Mouse (Mus musculus) embryonic facial prominence, embryonic 11.5 days (tissue): ENCODE measurements at regions not wholly inside any gene's neighbourhood (a gene's known extent, or its start where the extent isn't known, plus 50 kb on each side); places are given as distances from the start of the nearest gene placed in this dataset.
A peak's percentile ranks its signal among the peaks of the same experiment; 100 is the strongest.

ENCODE experiments used
- ATAC-seq: fragments of 200-750 bp; cut with Nextera tagmentation; replicated peaks from 2 replicates; pipeline ENCODE4 v1.8.0; 2017; ENCODE audit warnings: low read depth; ENCODE audit not compliant: insufficient number of reproducible peaks, low FRiP score, low TSS enrichment
- DNase-seq: peaks from one replicate; pipeline ENCODE4 v3.0.0-alpha.2; 2015; ENCODE audit warnings: low spot score
- H3K27ac ChIP-seq: fragments of 300-500 bp; sonication (generic); replicated peaks from 2 replicates; pipeline ENCODE4 v1.5.1; 2014; ENCODE audit warnings: mild to moderate bottlenecking, low read depth, low read length, control low read depth
- H3K27me3 ChIP-seq: fragments of 300-500 bp; sonication (generic); 2 replicates; pipeline ENCODE4 v1.6.1; 2014; ENCODE audit warnings: mild to moderate bottlenecking, low read length, moderate library complexity, mixed read lengths; ENCODE audit not compliant: control insufficient read depth, insufficient read depth
- H3K36me3 ChIP-seq: fragments of 300-500 bp; sonication (generic); replicated peaks from 2 replicates; pipeline ENCODE4 v1.6.1; 2014; ENCODE audit warnings: low read depth, mild to moderate bottlenecking, low read length, moderate library complexity, mixed read lengths; ENCODE audit not compliant: control insufficient read depth, insufficient read depth
- H3K4me1 ChIP-seq: fragments of 300-500 bp; sonication (generic); 2 replicates; pipeline ENCODE4 v1.6.1; 2014; ENCODE audit warnings: low read length, mixed read lengths; ENCODE audit not compliant: control insufficient read depth, insufficient read depth
- H3K4me2 ChIP-seq: fragments of 300-500 bp; sonication (generic); 2 replicates; pipeline ENCODE4 v1.6.1; 2014; ENCODE audit warnings: low read depth, mild to moderate bottlenecking, control low read depth, low read length, moderate library complexity
- H3K4me3 ChIP-seq: fragments of 300-500 bp; sonication (generic); 2 replicates; pipeline ENCODE4 v1.5.1; 2014; ENCODE audit warnings: low read depth, low read length, control low read depth
- H3K9ac ChIP-seq: fragments of 300-500 bp; sonication (generic); replicated peaks from 2 replicates; pipeline ENCODE4 v1.6.1; 2014; ENCODE audit warnings: mild to moderate bottlenecking, control low read depth, low read length
- H3K9me3 ChIP-seq: fragments of 300-500 bp; sonication (generic); replicated peaks from 2 replicates; pipeline ENCODE4 v1.6.1; 2016; ENCODE audit warnings: mild to moderate bottlenecking, low read length, inconsistent platforms, mixed read lengths; ENCODE audit not compliant: control insufficient read depth
- WGBS: fragments of 180-500 bp; shearing (Covaris S2); extraction: QIAGEN DNeasy Blood & Tissue Kit; methylation state at CpG from one replicate; pipeline ENCODE4 v1.1.7; 2014; 5-methylcytosine and 5-hydroxymethylcytosine counted together

- H3K4me3 ChIP-seq = no peak overlapping the region
- no peaks in the 10 kb centered on the region for H3K36me3 ChIP-seq
- no peaks in the 10 kb centered on the region for H3K4me1 ChIP-seq
- peak; percentile 77 for DNase-seq
- H3K4me2 ChIP-seq = no peak overlapping the region
- WGBS = 36% methylated on average over 5 of the region's 5 CpGs
- no peak overlapping the region for H3K9ac ChIP-seq
- no peak overlapping the region for H3K27ac ChIP-seq
- no peaks in the 10 kb centered on the region for H3K27me3 ChIP-seq
- no peak for ATAC-seq
- H3K9me3 ChIP-seq = no peaks in the 10 kb centered on the region
Observed at GRCm38 (mm10) chr9:41660011-41660410, 464.1 kb downstream of the Sorl1 start.

GRCm38 (mm10) chr9:41631564-41632205, 470.2 kb upstream of the Ubash3b start:
- H3K4me1 ChIP-seq = no peaks in the 10 kb centered on the region
- H3K9me3 ChIP-seq = no peaks in the 10 kb centered on the region
- WGBS = 82% methylated on average over 2 of the region's 2 CpGs
- no peak overlapping the region for H3K9ac ChIP-seq
- H3K4me2 ChIP-seq = no peak overlapping the region
- no peak for DNase-seq
- no peaks in the 10 kb centered on the region for H3K27me3 ChIP-seq
- H3K27ac ChIP-seq = no peak overlapping the region
- H3K36me3 ChIP-seq = no peaks in the 10 kb centered on the region
- no peak overlapping the region for H3K4me3 ChIP-seq
- no peak for ATAC-seq

GRCm38 (mm10) chr9:41621341-41621740, 459.8 kb upstream of the Ubash3b start:
- no peak overlapping the region for H3K4me2 ChIP-seq
- H3K27ac ChIP-seq = 0 out of 2 replicates have a peak overlapping the region, but pooled peaks have one; percentile 48
- DNase-seq (peak; percentile 65), ATAC-seq (no peak)
- H3K4me1 ChIP-seq = no peaks in the 10 kb centered on the region
- H3K9ac ChIP-seq = no peak overlapping the region
- 35% methylated on average over 8 of the region's 8 CpGs for WGBS
- no peak overlapping the region for H3K4me3 ChIP-seq
- H3K9me3 ChIP-seq = no peaks in the 10 kb centered on the region
- H3K36me3 ChIP-seq = no peaks in the 10 kb centered on the region
- H3K27me3 ChIP-seq = no peaks in the 10 kb centered on the region

- 17% methylated on average over 7 of the region's 7 CpGs for WGBS
- Histone ChIP-seq H3K4me2 (no peak overlapping the region), H3K4me1 (peaks cover 10% of the 10 kb centered on the region), H3K9me3 (no peaks in the 10 kb centered on the region), H3K36me3 (no peaks in the 10 kb centered on the region), H3K27ac (peak overlapping the region; percentile 95), H3K4me3 (no peak overlapping the region), H3K27me3 (no peaks in the 10 kb centered on the region), H3K9ac (peak overlapping the region; percentile 44)
- ATAC-seq (0 out of 2 replicates have a peak, but pooled peaks have one; percentile 20), DNase-seq (peak; percentile 84)
Observed at GRCm38 (mm10) chr9:41614002-41614401, 452.5 kb upstream of the Ubash3b start.

- 39% methylated on average over 14 of the region's 14 CpGs for WGBS
- Histone ChIP-seq H3K4me2 (no peak overlapping the region; the same call in 1 of the 2 replicates), H3K27ac (peak overlapping the region; percentile 95), H3K4me3 (no peak overlapping the region), H3K36me3 (no peaks in the 10 kb centered on the region), H3K27me3 (no peaks in the 10 kb centered on the region), H3K4me1 (peaks cover 10% of the 10 kb centered on the region), H3K9ac (peak overlapping the region; percentile 39; the same call in 1 of the 2 replicates), H3K9me3 (no peaks in the 10 kb centered on the region)
- ATAC-seq (no peak), DNase-seq (peak; percentile 27)
Observed at GRCm38 (mm10) chr9:41612802-41613550, 451.5 kb upstream of the Ubash3b start.

- Histone ChIP-seq H3K36me3 (no peaks in the 10 kb centered on the region), H3K4me1 (peaks cover 10% of the 10 kb centered on the region), H3K9ac (0 out of 2 replicates have a peak overlapping the region, but pooled peaks have one; percentile 39), H3K27me3 (no peaks in the 10 kb centered on the region), H3K27ac (peak overlapping the region; percentile 95), H3K4me3 (no peak overlapping the region), H3K4me2 (no peak overlapping the region; the same call in 1 of the 2 replicates), H3K9me3 (no peaks in the 10 kb centered on the region)
- no peak for ATAC-seq
- DNase-seq = peak; percentile 67
- 10% methylated on average over 7 of the region's 7 CpGs for WGBS
Observed at GRCm38 (mm10) chr9:41612452-41612795, 450.9 kb upstream of the Ubash3b start.

- Histone ChIP-seq H3K36me3 (no peaks in the 10 kb centered on the region), H3K9ac (peak overlapping the region; percentile 39; the same call in 1 of the 2 replicates), H3K4me3 (no peak overlapping the region), H3K4me2 (peak overlapping the region; percentile 3; the same call in 1 of the 2 replicates), H3K27ac (peak overlapping the region; percentile 95), H3K4me1 (peaks cover 10% of the 10 kb centered on the region), H3K27me3 (no peaks in the 10 kb centered on the region), H3K9me3 (no peaks in the 10 kb centered on the region)
- peak; percentile 87 for ATAC-seq
- peak; percentile 96 for DNase-seq
- WGBS = 9% methylated on average over 11 of the region's 11 CpGs
Observed at GRCm38 (mm10) chr9:41611534-41612451, 450.3 kb upstream of the Ubash3b start.
